Mouse (Mus musculus) heart, postnatal 36 days (tissue): ENCODE results near the gene Ccdc51. TPM values are rescaled to one million over a fixed set of nuclear protein-coding genes. Genes with fewer than 3 reads are reported as not detected.
A peak's percentile ranks its signal among the peaks of the same experiment; 100 is the strongest.
"Not testable (repeated sequence)": the region's sequence is repeated elsewhere in the genome, so short reads cannot be mapped to it uniquely, and the experiment has no call there.

Source experiments
- DNase-seq, 2 experiments: peaks; one replicate each; pipeline ENCODE4 v3.0.0; 2021 to 2022
- intact Hi-C: fragments of 180-260 bp; cut with DNase I; formaldehyde crosslinking; loops from one replicate; pipeline ENCODE4 v1.15.1; 2025
- total RNA-seq, 2 experiments: library from RNA; stranded (reverse); gene quantifications; 2 replicates each; pipeline ENCODE4 v1.2.3; 2021

The Ccdc51 gene
- total RNA-seq, 2 experiments from 2014 or later: 11.7 to 12.2 TPM

DNA sequence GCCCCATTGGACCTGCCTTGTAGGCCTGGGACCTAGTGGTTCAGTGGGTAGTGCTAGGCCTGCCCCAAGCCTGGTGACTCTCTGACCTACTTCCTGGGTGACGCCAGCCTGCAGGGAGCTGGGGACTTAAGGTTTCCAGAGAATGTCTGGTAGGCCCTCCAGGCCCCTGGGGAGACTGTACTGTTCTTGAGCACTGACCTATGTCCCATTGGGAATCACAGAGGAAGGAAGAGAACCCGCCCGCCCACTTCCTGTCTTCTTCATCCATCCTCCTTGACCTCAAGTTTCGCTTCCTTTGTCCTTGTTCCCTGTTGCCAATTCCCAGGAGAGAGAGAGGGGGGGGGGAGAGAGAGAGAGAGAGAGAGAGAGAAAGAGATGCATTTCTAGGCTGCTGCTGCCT, 35.8 kb downstream of the Ccdc51 start:
- no peak for DNase-seq
- intact Hi-C loops: no loop called here

- intact Hi-C loops: no loop called here
- DNase-seq: no peak
Observed at GRCm38 (mm10) chr9:109119571-109119970, 37.3 kb downstream of the Ccdc51 start.

GRCm38 (mm10) chr9:109120956-109121355, 38.7 kb downstream of the Ccdc51 start:
- DNase-seq: no peak
- intact Hi-C loops: no loop called here

DNA sequence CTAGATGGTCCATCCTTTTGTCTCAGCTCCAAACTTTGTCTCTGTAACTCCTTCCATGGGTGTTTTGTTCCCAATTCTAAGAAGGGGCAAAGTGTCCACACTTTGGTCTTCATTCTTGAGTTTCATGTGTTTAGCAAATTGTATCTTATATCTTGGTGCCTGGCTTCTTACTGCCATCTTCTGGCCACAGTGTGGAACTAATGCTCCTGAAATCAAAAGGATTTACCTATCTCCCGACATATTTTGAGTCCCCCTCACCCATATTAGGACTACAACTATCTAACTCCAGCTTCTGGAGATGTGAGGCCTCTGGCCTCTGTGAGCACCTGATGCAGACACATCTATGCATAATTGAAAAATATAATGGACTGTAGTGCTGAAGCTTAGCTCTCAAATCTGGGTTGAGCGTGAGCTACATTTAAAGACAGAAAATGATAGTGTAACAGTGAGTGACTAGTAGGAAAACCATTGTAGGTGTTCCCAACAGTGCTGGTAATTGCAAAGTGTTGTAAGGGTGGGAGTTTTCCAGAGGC, 40.3 kb downstream of the Ccdc51 start:
- peak in 1 of 2 experiments; percentile 43 for DNase-seq
- intact Hi-C loops: loop anchor here (1.0 kb wide), 2 partner anchors 34 to 123 kb away; no protein-coding TSS in a partner anchor

DNA sequence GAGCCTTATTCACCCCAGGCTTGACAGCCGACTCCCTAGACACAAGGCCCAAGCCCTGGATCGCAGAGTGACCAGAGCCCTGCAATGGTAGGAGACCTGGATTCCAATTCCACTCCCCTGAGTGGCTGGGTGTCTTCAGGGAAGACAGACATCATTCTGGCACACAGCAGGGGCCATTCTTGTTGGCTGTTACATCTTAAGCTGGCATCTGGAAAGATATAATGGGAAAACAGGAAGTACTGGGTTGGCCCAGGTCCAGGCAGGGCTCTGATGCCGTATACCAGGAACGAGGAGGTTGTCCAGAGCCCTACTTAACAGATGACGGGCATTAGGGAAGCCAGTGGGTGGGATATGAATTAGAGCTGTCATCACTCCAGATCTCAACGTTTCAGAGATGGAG, 41.0 kb downstream of the Ccdc51 start:
- intact Hi-C loops: no loop called here
- no peak for DNase-seq

GRCm38 (mm10) chr9:109124164-109124563, 41.9 kb downstream of the Ccdc51 start:
- intact Hi-C loops: no loop called here
- DNase-seq: no peak

DNA sequence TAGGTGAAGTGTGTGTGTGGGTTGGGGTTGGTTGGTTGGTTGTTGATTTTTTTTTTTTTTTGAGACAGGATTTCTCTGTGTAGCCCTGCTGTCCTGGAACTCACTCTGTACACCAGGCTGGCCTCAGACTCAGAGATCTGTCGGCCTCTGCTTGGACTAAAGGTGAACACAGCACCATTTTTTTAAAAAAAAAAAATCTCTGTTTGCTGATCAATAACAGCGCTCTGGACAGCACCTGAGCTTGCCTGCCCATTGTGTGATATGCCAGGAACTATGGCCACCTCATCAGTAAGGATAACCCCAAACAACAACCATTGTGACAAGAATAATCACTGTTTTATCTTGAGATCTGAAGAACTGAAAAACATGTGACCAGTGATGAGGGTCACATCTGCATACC, 42.8 kb downstream of the Ccdc51 start:
- DNase-seq: no peak
- intact Hi-C loops: loop anchor here (5.0 kb wide), 1 partner anchor 737 kb away; no protein-coding TSS in a partner anchor

DNA sequence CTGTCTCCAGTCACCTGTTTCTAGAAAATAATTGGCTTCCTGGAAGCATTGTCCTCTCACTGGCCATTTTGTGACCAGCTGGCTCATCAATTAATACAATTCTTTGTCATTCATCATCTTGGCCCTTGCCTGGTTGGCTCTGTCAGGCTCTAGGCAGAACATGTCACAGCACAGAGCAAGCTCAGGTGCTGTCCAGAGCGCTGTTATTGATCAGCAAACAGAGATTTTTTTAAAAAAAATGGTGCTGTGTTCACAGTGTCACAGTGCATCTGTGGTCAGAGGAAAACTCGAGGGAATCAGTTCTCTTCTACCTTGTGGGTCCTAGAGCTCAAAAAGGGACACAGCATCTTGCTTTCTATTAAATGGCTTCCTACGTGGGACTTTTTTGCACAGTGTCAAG, 43.2 kb downstream of the Ccdc51 start:
- no peak for DNase-seq
- intact Hi-C loops: loop anchor here (5.0 kb wide), 1 partner anchor 737 kb away; no protein-coding TSS in a partner anchor

DNA sequence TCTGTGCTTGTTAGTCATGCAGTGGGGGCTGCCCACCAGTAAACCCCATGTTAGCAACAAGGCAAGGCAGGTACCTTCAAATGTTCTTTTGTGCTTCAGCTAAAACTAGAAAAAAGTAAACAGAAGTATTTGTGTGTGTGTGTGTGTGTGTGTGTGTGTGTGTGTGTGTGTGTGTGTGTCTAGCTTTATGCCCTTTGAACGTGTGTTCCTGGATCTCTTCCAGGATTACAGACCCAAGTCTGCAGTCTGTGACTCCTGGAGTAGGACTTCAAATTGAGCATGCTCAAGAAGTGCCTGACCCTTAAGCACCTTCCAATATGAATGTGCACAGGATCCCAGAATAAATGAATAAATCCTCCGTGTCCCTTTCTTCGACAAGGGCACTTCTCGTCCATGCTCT, 44.8 kb downstream of the Ccdc51 start:
- no peak for DNase-seq
- intact Hi-C loops: loop anchor here (5.0 kb wide), 1 partner anchor 735 kb away; no protein-coding TSS in a partner anchor

DNA sequence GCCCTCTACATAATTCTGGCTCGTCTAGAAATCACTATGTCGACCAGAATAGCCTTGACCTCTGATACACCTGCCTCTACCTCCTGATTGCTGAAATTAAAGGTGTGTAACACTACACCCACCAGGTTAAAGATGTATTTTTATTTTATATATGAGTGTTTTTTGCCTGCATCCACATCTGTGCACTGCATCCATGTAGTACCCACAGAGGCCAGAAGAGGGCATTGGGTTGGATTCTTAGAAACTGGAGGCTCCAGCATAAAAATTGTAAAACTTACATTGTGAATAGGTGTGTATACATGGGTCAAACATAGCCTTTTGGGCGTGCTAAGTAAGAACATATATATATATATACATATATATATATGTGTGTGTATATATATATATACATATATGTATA, 45.9 kb downstream of the Ccdc51 start:
- DNase-seq: no peak
- intact Hi-C loops: loop anchor here (5.0 kb wide), 1 partner anchor 734 kb away; no protein-coding TSS in a partner anchor

DNA sequence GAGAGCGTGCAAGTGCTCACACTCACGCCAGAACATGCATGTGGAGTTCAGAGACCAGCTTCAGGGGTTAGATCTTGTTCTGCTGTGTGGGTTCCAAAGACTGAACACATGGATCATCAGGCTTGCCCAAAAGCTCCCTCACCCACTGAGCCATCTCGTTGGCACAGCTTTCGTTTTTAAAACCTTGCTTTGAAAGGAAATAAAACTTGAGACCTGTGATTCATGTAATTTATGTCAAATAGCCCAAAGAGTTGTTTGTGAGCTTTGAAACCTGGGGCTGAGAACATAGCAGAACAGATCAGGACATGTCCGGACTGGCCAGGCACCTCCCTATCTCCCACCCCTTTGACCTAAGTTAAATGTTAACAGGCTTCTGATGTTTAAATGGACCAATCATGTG, 47.8 kb downstream of the Ccdc51 start:
- DNase-seq: no peak
- intact Hi-C loops: no loop called here

DNA sequence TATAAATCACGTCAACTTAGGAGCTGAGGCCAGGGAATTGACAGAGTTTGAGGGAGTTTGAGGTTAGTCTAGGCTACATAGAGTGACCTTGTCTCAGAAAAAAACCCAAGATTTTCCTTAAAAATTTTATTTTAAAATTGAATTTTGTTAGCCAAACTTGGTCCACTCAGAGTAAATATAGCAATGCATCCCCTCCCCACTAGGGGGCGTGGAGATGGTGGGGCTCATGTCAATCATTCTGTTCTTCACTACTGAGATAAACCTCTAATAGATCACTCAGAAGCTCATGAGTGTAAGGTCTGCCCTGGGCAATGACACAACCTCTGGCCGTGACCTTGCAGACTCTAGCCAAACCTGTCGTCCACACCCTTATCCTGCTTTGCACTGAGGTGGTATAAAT, 58.1 kb downstream of the Ccdc51 start:
- intact Hi-C loops, DNase-seq: not testable (repeated sequence)

Other genes starting within 250 kb of the Ccdc51 start
- 10 to 100 TPM; 26.8 to 29.2 TPM for gene Slc26a6, start 229.2 kb upstream of the Ccdc51 start, total RNA-seq
- gene Tmem89, start 167.9 kb upstream of the Ccdc51 start, total RNA-seq: not detected
- gene Uqcrc1, start 145.9 kb upstream of the Ccdc51 start, total RNA-seq: 1,000 to 10,000 TPM; 2,339 to 2,528 TPM
- under 1 TPM; 0.31 to 0.81 TPM for gene Col7a1, start 128.9 kb upstream of the Ccdc51 start, total RNA-seq
- gene Ucn2, start 96.5 kb upstream of the Ccdc51 start, total RNA-seq: not detected
- 1 to 10 TPM; 2.3 to 2.4 TPM for gene Pfkfb4, start 90.7 kb upstream of the Ccdc51 start, total RNA-seq
- gene Shisa5, start 43.9 kb upstream of the Ccdc51 start, total RNA-seq: 10 to 100 TPM; 36.1 to 51.4 TPM
- 10 to 100 TPM; 14.0 to 14.7 TPM for gene Trex1, start 22.8 kb upstream of the Ccdc51 start, total RNA-seq
- gene Atrip, start 8.4 kb upstream of the Ccdc51 start, total RNA-seq: 1 to 10 TPM; 8.0 to 8.2 TPM
- 100 to 1,000 TPM; 241 to 249 TPM for gene Tma7, start 94 bp downstream of the Ccdc51 start, total RNA-seq
- 10 to 100 TPM; 16.4 to 19.1 TPM for gene Plxnb1, start 12.9 kb downstream of the Ccdc51 start, total RNA-seq
- gene Fbxw21, start 79.5 kb downstream of the Ccdc51 start, total RNA-seq: not detected
- not detected for gene Fbxw13, start 113.5 kb downstream of the Ccdc51 start, total RNA-seq
- not detected for gene Fbxw20, start 152.3 kb downstream of the Ccdc51 start, total RNA-seq
- gene Fbxw14, start 205.2 kb downstream of the Ccdc51 start, total RNA-seq: not detected